Mouse (Mus musculus): ENCODE data around the gene Pa2g4.
A peak's percentile ranks its signal among the peaks of the same experiment; 100 is the strongest.

DNA sequence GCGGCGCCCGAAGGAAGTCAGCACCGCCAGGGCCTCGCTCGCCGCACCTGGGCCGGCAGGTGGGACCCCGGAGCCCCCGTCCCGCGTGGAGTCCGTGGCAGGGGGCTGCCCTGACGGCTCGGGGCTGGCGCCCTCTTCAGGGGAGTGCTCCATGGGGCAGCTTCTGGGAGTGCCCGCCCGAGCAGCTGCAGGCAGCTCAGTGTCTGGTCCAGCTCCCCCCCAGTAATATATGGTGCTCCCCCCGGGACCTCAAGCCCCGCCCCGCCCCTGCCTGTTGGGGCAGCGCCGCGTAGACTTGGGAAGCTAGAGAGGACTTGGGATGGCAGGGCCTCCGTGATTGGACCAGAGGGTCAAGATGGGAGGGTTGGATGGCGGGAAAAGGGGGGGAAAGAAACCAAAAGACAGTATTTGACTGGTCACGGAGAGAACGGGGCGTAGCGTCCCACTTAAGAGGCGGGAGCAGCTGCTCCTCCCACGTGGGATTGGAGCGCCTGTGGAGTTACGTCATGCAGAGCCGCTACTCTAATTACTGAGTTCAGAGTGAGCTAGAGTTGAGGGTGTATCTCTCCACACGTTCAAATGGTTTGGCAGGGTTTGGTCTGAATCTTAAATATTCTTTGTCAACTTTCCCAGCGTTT, 40.0 kb downstream of the Pa2g4 start, which contains the start of gene Esyt1:
- TF ChIP-seq EP300 (IDR thresholded peaks at IDR 0.05; ENCODE audit: insufficient read depth, low read depth, low read length) (no peak), POLR2A (IDR thresholded peaks at IDR 0.05; ENCODE audit: insufficient read depth, low read length) (no peak), CTCF (IDR thresholded peaks at IDR 0.05; ENCODE audit: low read depth, low read length) (peak; percentile 22)
